11 mouse cellular contexts compared by ENCODE assay signal in genomic region chr10:10300915-10301439, GRCm38 (mm10).
A peak's percentile ranks its signal among the peaks of the same experiment; 100 is the strongest.
DNase-seq lines count a peak whose midpoint lies in the region; ATAC-seq and TF ChIP-seq lines count a peak whose summit lies in the region.
"Had no signal": no experiment of that assay in that cellular context is flagged by ENCODE, and none has a peak within 500 bp of the region (broad histone marks: within the 10 kb centered on the region; RNA-seq: fewer than 3 reads in every experiment).

No protein-coding gene starts in this region.

- no peaks in the 10 kb centered on the region for H3K27me3 ChIP-seq in liver, adult 2 months (ENCODE audit: control insufficient read depth, insufficient read depth, low read length)
- H3K27me3 ChIP-seq in hindbrain, embryonic 12.5 days = no peaks in the 10 kb centered on the region
- H3K27me3 ChIP-seq in small intestine, adult 2 months (ENCODE audit: control insufficient read depth, insufficient read depth, low read length) = no peaks in the 10 kb centered on the region
- H3K27me3 ChIP-seq: megakaryocyte, embryonic 14.5 days had no signal

- peak; percentile 32 for DNase-seq in liver, adult 2 months (ENCODE audit: extremely low read depth, low read depth, low spot score)
- DNase-seq in liver = no peak
- peak; percentile 38 for DNase-seq in kidney, postnatal 10 days
- DNase-seq in thymus, postnatal 14 days = no peak
- no peak for DNase-seq in spleen, adult 12 weeks (ENCODE audit: low spot score)
- no peak for DNase-seq in layer of hippocampus, adult 9-11 months
- DNase-seq: heart, adult 18-20 months had no signal

- H3K4me1 ChIP-seq in liver, adult 2 months (ENCODE audit: control insufficient read depth, insufficient read depth, low read length) = no peaks in the 10 kb centered on the region
- no peaks in the 10 kb centered on the region for H3K4me1 ChIP-seq in hindbrain, embryonic 12.5 days
- H3K4me1 ChIP-seq in small intestine, adult 2 months (ENCODE audit: control insufficient read depth, insufficient read depth, insufficient read length, low read length) = no peaks in the 10 kb centered on the region

- H3K4me3 ChIP-seq in liver, adult 2 months (ENCODE audit: insufficient read depth, low read depth, low read length) = no peak overlapping the region
- no peak overlapping the region for H3K4me3 ChIP-seq in hindbrain, embryonic 12.5 days
- H3K4me3 ChIP-seq in small intestine, adult 2 months (ENCODE audit: low read depth, low read length) = no peak overlapping the region
- H3K4me3 ChIP-seq: megakaryocyte, embryonic 14.5 days had no signal

- no peaks in the 10 kb centered on the region for H3K79me2 ChIP-seq in liver, adult 2 months (ENCODE audit: control insufficient read depth, insufficient read depth, low read length)

- peak; percentile 61; the same call in 1 of the 2 replicates for ATAC-seq in hindbrain, embryonic 12.5 days (ENCODE audit: low FRiP score)

- H3K9ac ChIP-seq in liver, adult 2 months (ENCODE audit: low read depth, low read length) = no peak overlapping the region
- H3K9ac ChIP-seq in hindbrain, embryonic 12.5 days = no peak overlapping the region
- H3K9ac ChIP-seq: liver, embryonic 14.5 days had no signal

- no peak for TF ChIP-seq POLR2A in liver, adult 2 months (IDR thresholded peaks at IDR 0.05; ENCODE audit: extremely low read depth, insufficient read depth, low read length)
- no peak for TF ChIP-seq POLR2A in small intestine, adult 2 months (IDR thresholded peaks at IDR 0.05; ENCODE audit: low read depth, low read length)

- TF ChIP-seq CTCF in liver, adult 2 months (IDR thresholded peaks at IDR 0.05; ENCODE audit: low read depth, low read length) = no peak
- TF ChIP-seq CTCF in small intestine, adult 2 months (IDR thresholded peaks at IDR 0.05; ENCODE audit: extremely low read depth, insufficient read length, insufficient replicate concordance, low read depth, low read length) = no peak

- H3K27ac ChIP-seq in liver, adult 2 months (replicated peaks; ENCODE audit: insufficient read depth, low read depth, low read length) = no peak overlapping the region
- H3K27ac ChIP-seq in hindbrain, embryonic 12.5 days = no peak overlapping the region
- H3K27ac ChIP-seq in small intestine, adult 2 months (ENCODE audit: insufficient read depth, low read depth, low read length) = peak overlapping the region; percentile 49; the same call in 1 of the 2 replicates
- H3K27ac ChIP-seq: liver, embryonic 14.5 days had no signal

- no peaks in the 10 kb centered on the region for H3K9me3 ChIP-seq in hindbrain, embryonic 12.5 days (replicated peaks)
- H3K9me3 ChIP-seq: megakaryocyte, embryonic 14.5 days had no signal

- WGBS in liver, adult 2 months = 52% methylated on average over 8 of the region's 8 CpGs
- WGBS in hindbrain, embryonic 12.5 days = 23% methylated on average over 8 of the region's 8 CpGs
- WGBS in small intestine, adult 2 months = 29% methylated on average over 8 of the region's 8 CpGs

- no peaks in the 10 kb centered on the region for H3K36me3 ChIP-seq in liver, adult 2 months (ENCODE audit: control insufficient read depth, insufficient read depth, low read length)
- H3K36me3 ChIP-seq in hindbrain, embryonic 12.5 days = no peaks in the 10 kb centered on the region
- no peaks in the 10 kb centered on the region for H3K36me3 ChIP-seq in small intestine, adult 2 months (ENCODE audit: control insufficient read depth, insufficient read depth, low read length)

- H3K4me2 ChIP-seq in hindbrain, embryonic 12.5 days (replicated peaks) = no peak overlapping the region

Comparison
In these comparisons a context has a peak if more than half of its experiments do, and no peak if none do; other contexts are left out.
1. DNase-seq: peak in liver, adult 2 months (single experiment) and kidney, postnatal 10 days (single experiment); none in liver (single experiment), thymus, postnatal 14 days (single experiment), spleen, adult 12 weeks (single experiment) and layer of hippocampus, adult 9-11 months (single experiment).